Mouse (Mus musculus) gastrocnemius, postnatal 36 days (tissue): ENCODE results near the gene Col24a1. TPM values are rescaled to one million over a fixed set of nuclear protein-coding genes. Genes with fewer than 3 reads are reported as not detected.

ENCODE experiments used
- DNase-seq, 2 experiments: peaks; one replicate each; pipeline ENCODE4 v3.0.0; 2022
- intact Hi-C: fragments of 180-260 bp; cut with DNase I; formaldehyde crosslinking; loops from one replicate; pipeline ENCODE4 v1.15.1; 2025
- total RNA-seq, 2 experiments: library from RNA; stranded (reverse); gene quantifications; 2 replicates each; pipeline ENCODE4 v1.2.3; 2021

The Col24a1 gene
- total RNA-seq, 2 experiments from 2014 or later = 1.3 to 1.8 TPM

DNA sequence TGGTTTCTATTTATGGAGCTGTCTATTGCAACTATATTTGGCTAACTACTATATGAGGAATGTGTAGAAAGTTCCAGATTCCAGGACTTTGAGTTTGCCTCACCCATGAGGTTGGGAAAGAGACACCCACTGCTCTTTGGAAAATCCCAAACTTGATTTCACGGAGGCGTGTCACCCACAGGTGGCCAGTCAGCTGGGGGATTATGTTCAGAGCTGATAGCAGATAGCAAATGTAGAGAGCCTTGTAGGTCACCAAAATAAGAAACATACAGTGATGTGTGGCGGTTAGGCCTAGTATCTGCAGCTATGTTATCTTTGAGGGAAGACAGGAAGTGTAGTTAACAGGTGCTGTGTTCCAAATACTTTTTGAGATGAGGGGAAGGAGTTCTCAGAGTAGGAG lies 56.4 kb downstream of the Col24a1 start:
- intact Hi-C loops = no loop called here
- no peak for DNase-seq

DNA sequence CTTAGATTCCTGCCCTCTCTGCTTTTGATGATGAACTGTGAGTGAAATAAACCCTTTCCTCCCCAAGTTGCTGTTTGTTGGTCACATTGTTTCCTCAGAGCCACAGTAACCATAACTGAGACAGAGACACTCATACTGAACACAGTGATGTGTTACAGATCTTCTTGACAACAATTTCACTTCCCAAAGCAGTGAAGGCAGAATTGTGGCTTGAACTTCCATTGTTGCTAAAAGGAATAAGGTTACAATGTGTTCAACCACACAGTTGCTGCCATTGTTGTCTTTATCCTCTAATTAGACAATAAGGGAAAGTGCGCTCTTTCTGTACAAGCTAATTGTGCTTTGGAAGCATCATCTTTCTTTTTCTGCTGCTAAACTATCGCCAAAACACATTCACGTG lies 61.7 kb downstream of the Col24a1 start:
- DNase-seq = no peak
- intact Hi-C loops = no loop called here

DNA sequence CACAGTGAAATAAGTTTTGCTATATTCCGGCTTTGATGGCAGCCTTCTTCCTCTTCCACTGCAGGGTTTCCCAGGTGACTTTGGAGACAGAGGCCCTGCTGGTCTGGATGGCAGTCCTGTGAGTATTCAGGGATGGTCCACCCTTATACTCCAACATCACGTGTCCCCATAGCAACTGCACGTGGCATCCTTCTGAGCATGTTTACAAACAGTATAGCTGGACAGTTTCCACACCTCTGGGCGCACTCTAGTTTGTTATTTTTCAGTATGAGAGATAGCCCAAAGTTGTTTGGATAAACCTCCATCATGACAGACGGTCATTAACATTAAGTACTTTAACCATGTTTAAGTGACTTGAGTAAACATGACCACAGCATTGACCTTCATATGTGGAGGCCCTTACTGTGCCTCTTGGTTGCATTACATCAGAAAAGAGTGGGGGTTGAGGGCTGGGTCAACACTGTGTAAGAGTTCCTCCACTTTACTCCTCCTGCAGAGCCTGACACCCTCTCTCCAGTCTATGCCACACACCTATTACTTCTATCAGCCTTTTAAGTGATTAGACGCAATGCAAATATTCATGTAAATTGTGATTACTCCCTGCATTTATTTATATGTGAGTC lies 64.7 kb downstream of the Col24a1 start:
- DNase-seq = no peak
- intact Hi-C loops = no loop called here

DNA sequence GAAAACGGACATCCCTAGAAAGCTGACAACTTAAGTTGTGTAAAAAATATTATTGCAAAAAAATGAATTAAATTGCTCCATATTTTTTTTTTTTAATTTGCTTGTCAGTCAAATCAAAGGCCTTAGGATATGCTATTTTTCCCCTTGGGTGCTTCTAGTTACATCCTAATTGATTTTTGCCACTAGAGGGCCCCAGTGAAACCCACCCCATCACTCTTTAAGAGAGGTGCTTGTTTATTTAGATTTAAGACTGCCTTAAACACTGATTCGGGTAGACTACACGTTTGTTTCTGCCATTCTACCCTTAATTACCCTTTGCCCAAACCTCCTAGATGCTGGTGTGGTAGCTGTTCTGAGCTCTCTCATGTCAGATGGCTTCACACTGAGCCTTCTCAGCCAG lies 73.0 kb downstream of the Col24a1 start:
- no peak for DNase-seq
- intact Hi-C loops = no loop called here

DNA sequence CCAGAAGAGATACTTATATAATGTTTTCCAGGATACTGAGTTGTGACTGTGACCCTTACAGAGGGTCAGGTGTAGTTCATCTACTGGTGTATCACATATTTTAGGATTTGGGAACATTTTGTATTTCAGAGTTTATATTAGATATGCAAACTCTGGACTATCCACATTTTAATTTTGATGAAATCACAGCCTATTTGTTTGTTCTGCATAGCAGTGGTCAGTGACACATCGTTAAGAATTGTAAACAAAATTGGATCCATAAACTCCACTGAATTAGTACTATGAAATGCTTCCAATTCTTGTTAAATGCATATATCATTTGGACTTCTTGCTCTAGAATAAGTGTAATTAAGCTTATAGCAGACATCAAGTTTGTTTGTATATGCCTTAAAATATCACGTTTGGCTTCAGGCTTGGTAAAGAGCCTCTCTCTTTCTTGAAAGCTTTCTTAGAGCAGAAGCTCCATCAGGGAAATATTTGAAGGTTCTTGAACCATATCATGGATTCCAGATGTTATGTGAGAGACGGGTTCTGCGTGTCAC lies 75.0 kb downstream of the Col24a1 start:
- intact Hi-C loops = no loop called here
- DNase-seq = no peak

DNA sequence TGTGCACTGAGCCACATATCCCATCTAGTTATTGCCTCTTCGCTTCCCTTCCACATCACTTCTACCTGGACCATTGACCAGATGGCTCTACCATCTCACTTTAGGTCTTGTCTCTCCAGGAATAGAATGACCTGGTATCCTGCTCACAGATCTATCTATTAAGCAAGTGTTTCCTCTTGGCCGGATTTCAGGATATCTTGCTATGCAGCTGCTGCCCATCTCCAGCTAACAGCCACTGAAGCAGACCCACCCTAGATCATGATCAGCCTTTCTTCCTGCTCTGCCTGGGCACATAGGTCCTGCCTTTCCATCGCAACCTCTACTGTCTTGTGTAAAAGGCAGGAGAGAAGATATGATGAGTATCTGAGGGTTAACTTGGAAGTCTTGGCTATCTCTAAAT lies 84.0 kb downstream of the Col24a1 start:
- no peak for DNase-seq
- intact Hi-C loops = no loop called here

DNA sequence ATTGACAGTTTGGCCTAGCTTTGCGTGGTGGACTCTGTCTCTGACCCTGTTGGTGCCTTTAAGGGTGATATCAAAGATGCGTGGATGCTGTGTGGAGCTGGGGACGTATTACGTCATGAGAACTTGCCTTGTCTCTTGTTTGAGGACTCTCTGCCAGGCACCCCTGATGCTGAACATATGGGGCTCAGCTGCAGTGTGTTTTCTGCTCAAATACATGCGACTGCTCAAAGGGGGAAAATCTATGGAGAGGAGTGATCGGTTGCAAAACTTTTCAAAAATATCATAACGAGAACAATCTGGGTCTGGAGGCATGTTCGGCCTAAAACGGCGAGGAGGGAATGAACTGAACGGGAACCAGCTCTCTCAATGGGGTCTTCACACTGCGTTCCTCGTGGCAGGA lies 90.8 kb downstream of the Col24a1 start:
- no peak for DNase-seq
- intact Hi-C loops = no loop called here

DNA sequence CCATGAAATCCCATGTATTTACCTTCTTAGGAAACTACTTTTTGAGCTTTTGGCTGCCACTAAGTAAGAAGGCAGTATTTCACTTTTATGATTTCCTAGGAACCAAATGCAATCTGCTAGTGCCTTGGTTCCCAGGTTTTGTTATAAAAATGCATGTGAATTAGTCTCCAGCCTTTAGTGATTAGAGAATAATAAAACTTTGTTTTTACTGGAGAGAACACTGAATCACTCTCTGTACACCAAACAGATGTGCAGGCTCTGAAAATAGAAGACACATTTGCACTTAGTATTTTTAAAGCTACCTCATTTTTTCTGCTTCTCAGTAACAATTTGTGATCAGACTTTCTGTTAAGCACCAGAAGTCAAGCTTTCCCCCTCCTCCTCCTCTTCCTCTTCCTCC lies 94.2 kb downstream of the Col24a1 start:
- DNase-seq = no peak
- intact Hi-C loops = no loop called here

DNA sequence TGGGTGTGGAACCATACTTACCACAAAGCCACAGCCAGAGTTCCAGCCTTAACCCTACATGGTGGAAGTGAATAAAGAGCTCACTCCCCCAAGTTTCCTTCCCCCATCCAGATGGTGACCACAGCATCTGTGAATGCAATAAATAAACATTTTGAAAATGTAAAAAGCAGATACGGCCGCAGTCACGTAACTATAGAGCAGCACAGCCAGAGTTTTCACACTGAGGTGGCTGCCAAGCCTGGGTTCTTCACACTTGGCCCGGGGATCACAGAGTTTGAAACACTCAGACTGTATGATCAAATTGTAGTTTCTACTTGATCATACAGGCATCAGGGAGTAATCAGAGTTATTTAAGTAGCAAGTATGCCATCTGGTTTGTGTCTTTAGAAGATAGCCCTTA lies 98.4 kb downstream of the Col24a1 start:
- no peak for DNase-seq
- intact Hi-C loops = no loop called here

DNA sequence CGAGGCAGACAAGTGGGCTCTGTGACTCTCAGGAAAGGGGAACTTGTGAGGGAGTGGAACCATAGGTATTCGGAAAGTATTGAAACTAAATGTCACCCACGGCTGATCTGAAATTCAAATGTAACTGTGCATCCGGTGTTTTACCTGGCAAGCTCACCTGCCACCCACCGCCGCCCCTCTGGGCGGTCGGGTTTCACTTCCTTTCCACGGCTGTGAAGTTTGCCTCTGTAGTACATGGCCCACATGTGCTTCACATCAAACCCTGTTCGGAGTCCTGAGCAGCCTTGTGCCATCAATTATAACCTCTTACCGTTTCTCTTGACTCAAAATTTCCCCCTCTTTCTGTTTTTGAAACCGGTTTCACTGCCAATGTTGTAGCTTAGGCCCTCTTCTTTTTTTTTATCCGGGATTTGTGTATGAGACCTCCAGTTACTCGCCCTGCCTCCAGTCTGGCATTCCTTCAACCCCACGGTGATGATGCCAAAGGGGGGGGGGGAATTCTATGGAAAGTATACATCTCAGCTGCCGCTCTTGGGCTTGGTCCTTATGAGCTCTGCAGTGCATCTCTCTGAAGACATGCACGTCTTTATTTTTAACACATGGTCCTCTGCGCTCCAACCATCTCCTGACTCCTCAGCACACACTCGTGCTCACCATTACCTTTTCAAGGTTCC lies 99.9 kb downstream of the Col24a1 start:
- intact Hi-C loops = no loop called here
- DNase-seq = no peak

DNA sequence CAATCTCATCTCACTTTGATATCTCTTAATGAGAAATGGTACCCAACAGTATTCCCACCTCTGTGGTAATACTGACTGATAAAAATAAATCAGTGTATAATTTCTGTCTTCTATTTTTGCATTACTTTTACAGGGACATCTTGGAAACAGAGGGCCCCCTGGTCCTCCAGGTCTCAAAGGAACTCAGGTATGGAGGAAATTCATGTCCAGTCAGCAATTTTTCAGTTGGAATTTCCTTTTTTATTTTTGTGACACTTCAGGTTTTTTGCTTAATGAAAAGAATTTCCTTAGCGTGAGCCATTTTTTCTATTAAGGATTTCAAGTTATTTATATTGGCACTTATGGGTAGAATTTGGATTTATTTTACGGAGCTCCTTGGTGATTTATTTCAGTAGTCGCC lies 106.9 kb downstream of the Col24a1 start:
- no peak for DNase-seq
- intact Hi-C loops = no loop called here

DNA sequence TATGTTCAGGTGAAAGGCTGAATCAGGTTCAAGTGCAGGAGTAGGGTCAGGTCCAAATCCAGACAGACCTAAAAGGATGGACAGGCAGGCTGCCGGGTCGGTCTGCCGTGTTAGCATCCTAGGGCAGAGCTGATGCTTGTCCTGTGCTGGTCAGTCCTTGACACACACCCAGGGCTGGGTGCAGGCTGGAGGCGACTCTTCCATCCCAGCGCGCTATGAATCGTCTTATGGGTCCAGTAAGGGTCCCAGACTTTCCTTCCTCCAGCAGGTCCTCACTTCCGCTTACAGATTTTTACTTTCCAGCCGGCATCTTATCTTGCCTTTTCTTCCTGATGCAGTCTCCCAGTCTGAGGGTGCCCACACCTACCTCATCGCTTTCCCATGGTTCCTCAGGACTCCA lies 110.0 kb downstream of the Col24a1 start:
- DNase-seq = no peak
- intact Hi-C loops = no loop called here

DNA sequence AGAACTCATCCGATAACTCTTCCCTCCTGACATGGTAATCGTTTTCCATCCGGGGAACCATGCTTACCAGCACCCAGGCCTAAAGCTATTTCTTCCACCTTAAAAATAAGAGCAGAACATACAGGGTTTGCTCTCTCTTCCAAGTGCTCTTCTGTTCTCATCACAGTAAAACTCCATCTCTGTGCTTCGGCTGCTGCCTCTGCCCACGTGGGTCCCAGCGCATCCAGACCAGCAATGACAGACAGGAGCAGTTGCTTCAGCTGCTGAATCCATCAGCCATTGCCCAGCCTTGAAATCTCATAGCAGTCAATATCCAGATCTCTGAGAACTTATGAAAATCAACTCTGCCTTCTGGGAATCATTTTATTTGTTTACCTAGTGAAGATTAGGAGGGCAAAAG lies 110.7 kb downstream of the Col24a1 start:
- no peak for DNase-seq
- intact Hi-C loops = no loop called here

DNA sequence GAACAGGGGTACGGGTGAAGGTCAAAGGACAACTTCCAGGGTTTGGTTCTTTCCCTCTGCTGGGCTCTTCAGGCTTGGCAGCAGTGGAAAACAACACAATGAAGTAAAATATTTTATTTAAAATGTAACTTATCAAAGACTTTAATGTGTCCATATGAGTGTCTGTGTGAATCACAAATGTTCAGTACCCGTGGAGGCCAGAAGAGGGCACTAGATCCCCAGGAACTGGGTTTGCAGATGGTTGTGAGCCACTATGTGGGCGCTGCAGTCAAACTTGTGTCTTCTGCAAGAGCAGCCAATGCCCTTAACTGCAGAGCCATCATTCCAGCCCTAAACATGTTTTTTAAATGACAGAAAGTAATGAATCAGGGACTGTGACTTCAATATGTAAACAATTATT lies 115.8 kb downstream of the Col24a1 start:
- intact Hi-C loops = no loop called here
- no peak for DNase-seq

DNA sequence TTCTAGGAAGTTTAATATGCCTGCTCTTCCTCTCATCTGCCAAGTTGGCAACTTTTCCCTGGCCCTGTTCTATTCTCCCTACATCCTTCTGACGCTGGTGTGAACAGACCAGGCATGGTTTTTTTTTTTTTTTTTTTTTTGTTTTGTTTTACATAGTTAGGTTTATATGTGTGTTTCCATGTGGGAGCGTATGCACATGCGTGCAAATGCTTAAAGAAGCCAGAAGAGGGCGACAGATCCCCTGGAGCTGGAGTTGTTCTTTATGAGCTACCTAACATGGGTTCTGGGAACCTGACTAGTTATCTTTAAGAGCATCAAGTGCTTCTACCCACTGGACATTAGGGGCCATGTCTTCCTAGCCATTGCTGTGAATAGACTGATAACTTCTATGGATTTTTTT lies 119.9 kb downstream of the Col24a1 start:
- intact Hi-C loops = no loop called here

DNA sequence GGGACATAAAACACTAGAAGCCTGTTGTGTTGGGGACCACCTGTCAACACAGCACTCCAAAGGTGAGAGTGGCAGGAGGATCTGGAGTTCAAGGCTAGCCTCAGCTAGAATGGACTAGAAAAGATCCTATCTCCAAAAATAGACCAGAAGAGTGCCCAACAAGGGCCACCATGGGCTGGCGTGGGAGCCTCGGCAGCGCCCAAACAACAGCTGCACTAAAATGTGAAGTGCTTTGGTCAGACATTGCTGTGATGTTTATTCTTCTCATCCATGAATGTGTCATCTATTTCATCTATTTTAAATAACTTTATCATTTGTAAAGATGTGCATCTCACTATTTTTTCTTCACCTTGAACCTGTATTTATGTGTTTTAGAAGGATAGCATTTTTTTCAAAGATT lies 122.1 kb downstream of the Col24a1 start:
- intact Hi-C loops = no loop called here
- DNase-seq = no peak

More for the DNA sequence above, 119.9 kb downstream of the Col24a1 start:
- DNase-seq = no peak

DNA sequence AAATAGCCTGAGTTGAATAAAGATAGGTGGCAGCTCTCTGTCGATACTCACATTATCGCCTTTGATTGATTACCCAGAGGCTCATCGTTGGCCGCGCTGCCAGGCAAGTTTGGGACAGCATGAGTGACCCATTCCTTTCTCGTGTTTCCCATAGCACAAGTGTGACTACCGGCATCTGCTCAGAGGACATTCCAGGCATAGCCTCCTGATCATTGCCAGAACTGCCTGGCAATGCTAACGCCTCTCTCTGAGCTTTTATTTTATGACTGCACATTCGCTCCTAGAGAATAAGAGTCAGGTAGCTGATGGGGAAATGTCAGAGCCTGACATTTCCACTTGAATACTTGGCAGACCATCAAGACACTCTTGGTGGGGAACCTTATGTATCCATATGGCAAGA lies 125.5 kb downstream of the Col24a1 start:
- DNase-seq = peak in 1 of 2 experiments; percentile 13
- intact Hi-C loops = no loop called here

DNA sequence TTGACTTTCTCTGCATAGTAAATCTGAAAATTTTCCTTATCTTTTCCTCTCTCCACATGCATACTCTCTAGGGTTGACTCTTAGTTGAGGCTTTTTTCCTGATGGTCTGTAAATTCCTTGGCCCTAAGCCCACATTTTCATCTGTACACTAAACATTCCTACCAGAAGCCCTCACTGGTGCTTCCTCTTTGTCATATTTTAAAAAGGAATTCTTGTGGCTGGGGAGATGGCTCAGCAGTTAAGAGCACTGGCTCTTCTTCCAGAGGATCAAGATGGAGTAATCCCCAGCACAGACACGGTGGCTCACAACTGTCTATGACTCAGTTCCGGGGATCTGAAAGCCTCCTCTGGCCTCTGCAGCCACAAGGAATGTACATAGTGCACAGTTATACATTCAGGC lies 128.1 kb downstream of the Col24a1 start:
- DNase-seq = no peak

DNA sequence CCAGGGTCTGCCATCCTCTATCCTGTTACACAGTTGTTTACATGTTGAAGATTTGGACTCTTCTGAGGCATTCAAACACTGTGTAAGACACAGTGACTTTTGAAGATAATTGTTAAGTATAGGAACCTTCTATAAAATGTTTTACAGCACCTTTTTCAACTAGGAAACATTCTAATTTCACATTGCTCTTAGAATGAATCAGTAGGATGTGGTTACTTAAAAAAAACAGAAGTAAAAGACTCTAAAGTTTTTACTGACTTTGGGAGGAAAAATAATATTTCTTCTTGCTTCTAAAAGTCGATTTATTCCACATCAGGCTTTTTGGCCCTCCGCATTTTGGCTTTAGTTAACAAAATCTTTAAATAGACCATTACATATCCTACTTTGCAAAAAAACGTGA lies 129.8 kb downstream of the Col24a1 start:
- DNase-seq = no peak
- intact Hi-C loops = no loop called here

More for the DNA sequence above, 128.1 kb downstream of the Col24a1 start:
- intact Hi-C loops = no loop called here

DNA sequence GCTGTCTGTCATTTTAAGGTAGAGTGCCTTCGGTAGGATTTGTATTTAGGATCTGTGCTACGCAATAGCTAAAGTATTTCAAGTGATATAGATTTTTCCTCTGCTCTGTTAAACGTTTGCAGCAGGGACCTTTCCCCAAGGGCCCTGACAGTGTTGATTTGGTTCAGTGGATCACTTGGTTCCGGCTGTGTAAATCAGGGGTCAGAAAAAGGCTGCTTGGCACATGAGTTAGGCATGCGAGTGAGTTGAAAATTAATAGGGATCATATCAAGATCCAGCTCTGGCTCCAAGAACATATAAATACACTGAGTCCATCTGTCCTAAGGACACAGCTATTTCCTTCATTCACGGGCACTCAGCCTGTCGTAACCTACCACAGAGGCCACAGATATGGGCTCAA lies 146.1 kb downstream of the Col24a1 start:
- intact Hi-C loops = no loop called here
- no peak for DNase-seq

DNA sequence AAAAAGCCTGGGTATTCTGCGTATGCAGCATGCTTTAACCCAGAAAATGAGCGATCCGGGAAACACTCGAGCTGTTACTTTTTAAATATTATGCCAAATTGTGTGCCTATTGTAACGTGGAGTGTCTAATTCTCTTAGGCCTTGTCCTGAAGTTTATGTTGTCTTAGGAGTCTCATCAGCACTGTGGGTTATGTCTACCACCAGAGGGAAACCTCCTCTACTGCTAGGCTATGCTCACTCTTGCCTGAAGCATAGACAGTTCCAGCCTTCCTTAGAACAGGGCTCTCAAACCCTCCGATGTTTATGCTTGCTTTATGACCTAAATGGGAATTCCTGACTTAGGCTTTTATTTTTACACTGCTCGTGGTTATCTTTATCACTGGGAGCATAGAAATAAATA lies 146.8 kb downstream of the Col24a1 start:
- DNase-seq = no peak
- intact Hi-C loops = no loop called here

DNA sequence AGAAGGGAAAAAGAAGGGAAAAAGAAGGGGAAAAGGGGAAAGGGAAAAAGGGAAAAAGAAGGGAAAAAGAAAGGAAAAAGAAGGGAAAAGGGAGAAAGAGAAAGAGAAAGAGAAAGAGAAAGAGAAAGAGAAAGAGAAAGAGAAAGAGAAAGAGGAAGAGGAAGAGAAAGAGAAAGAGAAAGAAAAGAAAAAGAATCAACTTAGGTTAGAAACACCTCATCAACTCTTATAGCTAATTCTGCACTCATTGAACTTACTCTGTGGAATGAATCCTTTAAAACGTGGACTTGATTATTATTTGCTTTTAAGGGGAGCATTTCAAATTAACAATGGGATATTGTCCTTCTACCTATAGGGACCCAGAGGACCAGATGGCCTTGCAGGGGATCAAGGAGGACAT lies 148.7 kb downstream of the Col24a1 start:
- intact Hi-C loops = loop anchor here (5.0 kb wide), 2 partner anchors 149 to 294 kb away; partner anchors contain the start of gene Col24a1
- DNase-seq = no peak
